Mouse (Mus musculus) limb, embryonic 14.5 days (tissue): Measurements from ENCODE around the gene Xrn1. TPM values are rescaled to one million over a fixed set of nuclear protein-coding genes. Genes with fewer than 3 reads are reported as not detected.

ENCODE experiments used
- ATAC-seq: fragments of 200-750 bp; cut with Nextera tagmentation; 2 replicates; pipeline ENCODE4 v1.8.0; 2017; ENCODE audit warnings: low read depth, moderate number of reproducible peaks, moderate TSS enrichment; ENCODE audit not compliant: low FRiP score
- DNase-seq: peaks from one replicate; pipeline ENCODE4 v3.0.0-alpha.2; 2015; ENCODE audit warnings: low spot score
- H3K27ac ChIP-seq: fragments of 300-500 bp; sonication (generic); replicated peaks from 2 replicates; pipeline ENCODE4 v1.5.1; 2014; ENCODE audit warnings: low read depth, mild to moderate bottlenecking, low read length, moderate library complexity, mixed read lengths
- H3K27me3 ChIP-seq: fragments of 300-500 bp; sonication (generic); 2 replicates; pipeline ENCODE4 v1.6.1; 2014; ENCODE audit warnings: low read length, mixed read lengths; ENCODE audit not compliant: control insufficient read depth, insufficient read depth
- H3K36me3 ChIP-seq: fragments of 300-500 bp; sonication (generic); 2 replicates; pipeline ENCODE4 v1.6.1; 2014; ENCODE audit warnings: mild to moderate bottlenecking, low read length, moderate library complexity, mixed read lengths; ENCODE audit not compliant: control insufficient read depth, insufficient read depth
- H3K4me1 ChIP-seq: fragments of 300-500 bp; sonication (generic); 2 replicates; pipeline ENCODE4 v1.6.1; 2014; ENCODE audit warnings: antibody characterized with exemption, low read length, mixed read lengths; ENCODE audit not compliant: control insufficient read depth, insufficient read depth
- H3K4me2 ChIP-seq: fragments of 300-500 bp; sonication (generic); replicated peaks from 2 replicates; pipeline ENCODE4 v1.6.1; 2014; ENCODE audit warnings: low read depth, mild to moderate bottlenecking, low read length, moderate library complexity; ENCODE audit not compliant: severe bottlenecking
- H3K4me3 ChIP-seq: fragments of 300-500 bp; sonication (generic); replicated peaks from 2 replicates; pipeline ENCODE4 v1.5.1; 2014; ENCODE audit warnings: low read length
- H3K9ac ChIP-seq: fragments of 300-500 bp; sonication (generic); 2 replicates; pipeline ENCODE4 v1.6.1; 2014; ENCODE audit warnings: mild to moderate bottlenecking, low read depth, low read length, moderate library complexity; ENCODE audit not compliant: severe bottlenecking
- H3K9me3 ChIP-seq: fragments of 300-500 bp; sonication (generic); 2 replicates; pipeline ENCODE4 v1.6.1; 2016; ENCODE audit warnings: low read length; ENCODE audit not compliant: control insufficient read depth
- POLR2A ChIP-seq: fragments of 200-500 bp; IDR thresholded peaks from 2 replicates; pipeline ENCODE4 v1.8.0; 2012; ENCODE audit warnings: inconsistent platforms, mild to moderate bottlenecking, moderate library complexity, borderline replicate concordance; ENCODE audit not compliant: insufficient read depth, insufficient read length; ENCODE audit errors: extremely low read depth
- WGBS: fragments of 180-500 bp; shearing (Covaris S2); extraction: QIAGEN DNeasy Blood & Tissue Kit; methylation state at CpG from one replicate; pipeline ENCODE4 v1.1.7; 2014; 5-methylcytosine and 5-hydroxymethylcytosine counted together
- polyA plus RNA-seq, 2 experiments: library from polyadenylated mRNA; depleted of rRNA in 1 of 2; stranded (reverse) in 1 of 2; unstranded in 1 of 2; fragments of >200 nt; fragmentation: Nextera tagmentation in 1 of 2; extraction: Ambion mirVana in 1 of 2; gene quantifications; 2 replicates each; pipeline versions ENCODE4 v1.2.1 to v1.2.3; 2012 to 2014

The Xrn1 gene
- polyA plus RNA-seq, 2 experiments: 14.7 to 18.4 TPM

GRCm38 (mm10) chr9:95964037-95964436 is 9.5 kb downstream of the Xrn1 start:
- WGBS: 95% methylated on average over 13 of the region's 13 CpGs
- ATAC-seq: no peak
- H3K36me3 ChIP-seq: peaks cover 36% of the 10 kb centered on the region

GRCm38 (mm10) chr9:95978279-95978678 is 23.7 kb downstream of the Xrn1 start:
- no peak for TF ChIP-seq POLR2A
- Histone ChIP-seq H3K36me3 (peaks cover 60% of the 10 kb centered on the region), H3K9ac (no peak overlapping the region), H3K27ac (no peak overlapping the region), H3K27me3 (no peaks in the 10 kb centered on the region), H3K9me3 (no peaks in the 10 kb centered on the region), H3K4me3 (no peak overlapping the region), H3K4me1 (no peaks in the 10 kb centered on the region), H3K4me2 (no peak overlapping the region)
- ATAC-seq (no peak), DNase-seq (no peak)
- 93% methylated on average over 2 of the region's 2 CpGs for WGBS

More at GRCm38 (mm10) chr9:95964037-95964436, 9.5 kb downstream of the Xrn1 start:
- Histone ChIP-seq H3K27me3 (no peaks in the 10 kb centered on the region), H3K9me3 (no peaks in the 10 kb centered on the region), H3K4me2 (no peak overlapping the region), H3K27ac (no peak overlapping the region), H3K9ac (no peak overlapping the region), H3K4me3 (no peak overlapping the region), H3K4me1 (no peaks in the 10 kb centered on the region)
- DNase-seq: no peak
- no peak for TF ChIP-seq POLR2A

- Histone ChIP-seq H3K27me3 (no peaks in the 10 kb centered on the region), H3K4me2 (no peak overlapping the region), H3K36me3 (peaks cover 59% of the 10 kb centered on the region), H3K9ac (no peak overlapping the region), H3K9me3 (no peaks in the 10 kb centered on the region), H3K27ac (no peak overlapping the region), H3K4me3 (no peak overlapping the region), H3K4me1 (no peaks in the 10 kb centered on the region)
- TF ChIP-seq POLR2A: no peak
- no peak for ATAC-seq
- 89% methylated on average over 6 of the region's 6 CpGs for WGBS
- DNase-seq: no peak
Measured at GRCm38 (mm10) chr9:95979896-95980295, 25.3 kb downstream of the Xrn1 start.

- WGBS: 95% methylated on average over 2 of the region's 2 CpGs
- H3K4me3 ChIP-seq: no peak overlapping the region
- H3K36me3 ChIP-seq: peaks cover 68% of the 10 kb centered on the region
- no peaks in the 10 kb centered on the region for H3K27me3 ChIP-seq
- no peaks in the 10 kb centered on the region for H3K4me1 ChIP-seq
- ATAC-seq (no peak), DNase-seq (no peak)
- H3K9me3 ChIP-seq: no peaks in the 10 kb centered on the region
- no peak overlapping the region for H3K9ac ChIP-seq
- no peak overlapping the region for H3K27ac ChIP-seq
- TF ChIP-seq POLR2A: no peak
- H3K4me2 ChIP-seq: no peak overlapping the region
Measured at GRCm38 (mm10) chr9:95992255-95992654, 37.7 kb downstream of the Xrn1 start.

- no peak overlapping the region for H3K27ac ChIP-seq
- no peak for TF ChIP-seq POLR2A
- no peaks in the 10 kb centered on the region for H3K4me1 ChIP-seq
- peaks cover 91% of the 10 kb centered on the region for H3K36me3 ChIP-seq
- H3K27me3 ChIP-seq: no peaks in the 10 kb centered on the region
- DNase-seq (no peak), ATAC-seq (no peak)
- H3K9ac ChIP-seq: no peak overlapping the region
- no peak overlapping the region for H3K4me3 ChIP-seq
- no peak overlapping the region for H3K4me2 ChIP-seq
- 87% methylated on average over 7 of the region's 7 CpGs for WGBS
- H3K9me3 ChIP-seq: no peaks in the 10 kb centered on the region
Measured at GRCm38 (mm10) chr9:96004455-96004854, 49.9 kb downstream of the Xrn1 start.

- no peaks in the 10 kb centered on the region for H3K9me3 ChIP-seq
- peaks cover 74% of the 10 kb centered on the region for H3K36me3 ChIP-seq
- no peak for DNase-seq
- no peak overlapping the region for H3K9ac ChIP-seq
- H3K4me3 ChIP-seq: no peak overlapping the region
- TF ChIP-seq POLR2A: no peak
- no peak overlapping the region for H3K4me2 ChIP-seq
- 93% methylated on average over 7 of the region's 7 CpGs for WGBS
- no peak overlapping the region for H3K27ac ChIP-seq
- no peak for ATAC-seq
- no peaks in the 10 kb centered on the region for H3K4me1 ChIP-seq
- H3K27me3 ChIP-seq: no peaks in the 10 kb centered on the region
Measured at GRCm38 (mm10) chr9:96010664-96011063, 56.1 kb downstream of the Xrn1 start.
